Mouse (Mus musculus): ENCODE results near the gene Ctc1. TPM values are rescaled to one million over a fixed set of nuclear protein-coding genes. Genes with fewer than 3 reads are reported as not detected.

Gene Ctc1
- polyA plus RNA-seq, 1 experiment from 2014 or later = 79.1 TPM

DNA sequence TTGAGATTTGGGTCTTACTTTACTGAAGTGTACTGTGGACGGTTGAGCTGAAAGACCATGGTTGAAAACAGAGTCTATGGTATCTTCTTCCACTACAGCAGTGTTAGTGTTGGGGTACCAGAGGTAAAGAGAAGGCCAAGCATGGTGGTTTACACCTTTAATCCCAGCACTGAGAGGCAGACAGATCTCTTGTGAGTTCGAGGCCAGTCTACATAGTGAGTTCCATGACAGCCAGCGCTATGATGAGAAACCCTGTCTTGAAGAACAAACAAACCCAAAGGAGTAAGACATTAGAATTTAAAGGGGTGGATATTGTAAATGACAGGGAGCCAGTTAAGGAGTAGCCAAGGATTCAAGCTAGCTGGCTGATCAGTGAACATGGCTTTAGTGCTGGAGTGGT, 1.0 kb downstream of the Ctc1 start:
- H3K4me3 ChIP-seq (replicated peaks; ENCODE audit: low read length) = peak overlapping the region; percentile 70
- H3K9me3 ChIP-seq (ENCODE audit: control insufficient read depth, low read length) = no peaks in the 10 kb centered on the region
- no peaks in the 10 kb centered on the region for H3K27me3 ChIP-seq (replicated peaks; ENCODE audit: control insufficient read depth, insufficient read depth, low read length)
- H3K9ac ChIP-seq (replicated peaks; ENCODE audit: low read depth, low read length) = peak overlapping the region; percentile 81
- peak overlapping the region; percentile 75 for H3K4me2 ChIP-seq (ENCODE audit: low read length)
- 62% methylated on average over 3 of the region's 3 CpGs for WGBS
- no peak for ATAC-seq
- H3K4me1 ChIP-seq (replicated peaks; ENCODE audit: control insufficient read depth, insufficient read depth, low read length) = peaks cover 16% of the 10 kb centered on the region
- H3K27ac ChIP-seq (ENCODE audit: low read length) = peak overlapping the region; percentile 90
- H3K36me3 ChIP-seq (ENCODE audit: control insufficient read depth, insufficient read depth) = 0 out of 2 replicates have a peak, but pooled peaks cover 2% of the 10 kb centered on the region

DNA sequence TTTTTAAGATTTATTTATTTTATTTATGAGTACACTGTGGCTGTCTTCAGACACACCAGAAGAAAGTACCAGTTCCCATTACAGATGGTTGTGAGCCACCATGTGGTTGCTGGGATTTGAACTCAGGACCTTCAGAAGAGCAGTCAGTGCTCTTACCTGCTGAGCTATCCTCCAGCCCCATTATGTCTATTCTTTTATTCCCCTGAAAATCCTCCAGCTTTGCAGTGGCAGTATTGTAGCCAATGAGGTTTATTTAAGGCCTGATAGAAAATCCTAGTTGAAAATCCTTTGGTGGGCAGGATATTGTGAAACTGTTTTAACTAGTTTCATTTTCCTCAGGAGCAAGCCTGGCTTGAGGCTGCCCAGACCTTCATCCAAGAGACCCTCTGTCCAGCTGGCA, 5.0 kb downstream of the Ctc1 start:
- Histone ChIP-seq H3K36me3 (ENCODE audit: control insufficient read depth, insufficient read depth) (peaks cover 21% of the 10 kb centered on the region), H3K9me3 (ENCODE audit: control insufficient read depth, low read length) (no peaks in the 10 kb centered on the region), H3K4me1 (replicated peaks; ENCODE audit: control insufficient read depth, insufficient read depth, low read length) (peaks cover 10% of the 10 kb centered on the region), H3K9ac (replicated peaks; ENCODE audit: low read depth, low read length) (no peak overlapping the region), H3K4me3 (replicated peaks; ENCODE audit: low read length) (no peak overlapping the region), H3K4me2 (ENCODE audit: low read length) (no peak overlapping the region), H3K27me3 (replicated peaks; ENCODE audit: control insufficient read depth, insufficient read depth, low read length) (no peaks in the 10 kb centered on the region), H3K27ac (ENCODE audit: low read length) (no peak overlapping the region)
- no peak for ATAC-seq

DNA sequence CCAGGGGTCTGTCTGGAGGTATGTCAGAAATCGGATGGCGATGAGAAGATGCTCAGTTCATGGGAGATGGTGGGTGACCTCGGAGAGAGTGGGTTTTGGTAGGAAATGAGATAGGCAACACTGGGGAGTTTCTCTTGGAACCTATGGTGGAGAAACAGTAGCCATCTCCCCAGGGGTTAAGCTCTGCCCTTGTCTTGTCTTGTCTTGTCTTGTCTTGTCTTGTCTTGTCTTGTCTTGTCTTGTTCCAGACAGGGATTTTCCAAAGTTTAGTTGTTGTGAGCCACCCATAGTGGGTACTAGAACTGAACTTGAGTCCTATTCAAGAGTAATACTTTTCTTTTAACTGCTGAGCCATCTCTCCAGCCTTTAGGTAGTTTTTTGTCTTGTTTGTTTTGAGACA, 10.9 kb downstream of the Ctc1 start:
- H3K4me1 ChIP-seq (replicated peaks; ENCODE audit: control insufficient read depth, insufficient read depth, low read length) = no peaks in the 10 kb centered on the region
- no peak for ATAC-seq
- no peak overlapping the region for H3K27ac ChIP-seq (ENCODE audit: low read length)
- H3K36me3 ChIP-seq (ENCODE audit: control insufficient read depth, insufficient read depth) = peaks cover 55% of the 10 kb centered on the region
- H3K4me2 ChIP-seq (ENCODE audit: low read length) = no peak overlapping the region
- no peak overlapping the region for H3K9ac ChIP-seq (replicated peaks; ENCODE audit: low read depth, low read length)
- H3K9me3 ChIP-seq (ENCODE audit: control insufficient read depth, low read length) = no peaks in the 10 kb centered on the region
- WGBS = 95% methylated on average over 3 of the region's 3 CpGs
- H3K4me3 ChIP-seq (replicated peaks; ENCODE audit: low read length) = no peak overlapping the region
- H3K27me3 ChIP-seq (replicated peaks; ENCODE audit: control insufficient read depth, insufficient read depth, low read length) = no peaks in the 10 kb centered on the region

DNA sequence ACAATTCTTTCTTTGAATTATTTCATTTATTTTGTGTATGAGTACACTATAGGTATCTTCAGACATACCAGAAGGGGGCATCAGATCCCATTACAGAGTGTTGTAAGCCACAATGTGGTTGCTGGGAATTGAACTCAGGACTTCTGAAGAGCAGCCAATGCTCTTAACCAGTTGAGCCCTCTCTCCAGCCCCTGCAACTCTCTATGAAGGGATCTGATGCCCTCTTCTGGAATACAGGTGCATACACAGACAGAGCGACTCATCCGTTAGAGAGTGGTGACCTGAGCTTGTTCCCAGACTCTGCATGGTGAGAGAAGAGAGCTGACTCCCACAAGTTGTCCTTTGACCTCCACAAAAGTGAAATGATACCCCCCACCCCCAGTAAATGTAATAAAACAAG, 13.1 kb downstream of the Ctc1 start:
- no peaks in the 10 kb centered on the region for H3K27me3 ChIP-seq (replicated peaks; ENCODE audit: control insufficient read depth, insufficient read depth, low read length)
- no peaks in the 10 kb centered on the region for H3K9me3 ChIP-seq (ENCODE audit: control insufficient read depth, low read length)
- H3K4me1 ChIP-seq (replicated peaks; ENCODE audit: control insufficient read depth, insufficient read depth, low read length) = no peaks in the 10 kb centered on the region
- no peak overlapping the region for H3K4me2 ChIP-seq (ENCODE audit: low read length)
- peaks cover 53% of the 10 kb centered on the region for H3K36me3 ChIP-seq (ENCODE audit: control insufficient read depth, insufficient read depth)
- H3K9ac ChIP-seq (replicated peaks; ENCODE audit: low read depth, low read length) = no peak overlapping the region
- no peak overlapping the region for H3K27ac ChIP-seq (ENCODE audit: low read length)
- WGBS = 56% methylated on average over 2 of the region's 2 CpGs
- ATAC-seq = no peak
- no peak overlapping the region for H3K4me3 ChIP-seq (replicated peaks; ENCODE audit: low read length)

DNA sequence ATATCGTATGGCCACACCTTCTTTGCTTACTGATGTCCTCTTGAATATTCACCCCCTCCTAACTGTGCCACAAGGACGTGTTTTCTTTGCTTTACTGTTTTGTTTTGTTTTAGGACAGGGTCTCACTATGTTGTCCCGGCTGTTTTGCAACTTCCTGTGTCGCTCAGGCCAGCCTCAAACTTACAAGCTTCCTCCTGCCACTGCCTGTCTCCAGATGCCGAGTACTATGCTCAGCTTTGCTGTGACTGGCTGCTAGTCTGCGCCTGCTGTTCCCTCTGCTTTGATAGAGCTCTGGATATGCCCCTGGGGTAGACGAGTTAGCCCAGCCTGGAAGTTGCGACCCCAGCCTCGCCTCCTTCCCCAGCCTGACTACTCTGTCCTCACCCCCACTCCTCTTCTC, 17.8 kb downstream of the Ctc1 start:
- no peak overlapping the region for H3K9ac ChIP-seq (replicated peaks; ENCODE audit: low read depth, low read length)
- WGBS = 89% methylated on average over 9 of the region's 9 CpGs
- H3K36me3 ChIP-seq (ENCODE audit: control insufficient read depth, insufficient read depth) = peaks cover 26% of the 10 kb centered on the region
- H3K27ac ChIP-seq (ENCODE audit: low read length) = no peak overlapping the region
- H3K9me3 ChIP-seq (ENCODE audit: control insufficient read depth, low read length) = no peaks in the 10 kb centered on the region
- H3K4me2 ChIP-seq (ENCODE audit: low read length) = no peak overlapping the region
- peaks cover 20% of the 10 kb centered on the region for H3K4me1 ChIP-seq (replicated peaks; ENCODE audit: control insufficient read depth, insufficient read depth, low read length)
- no peak for ATAC-seq
- H3K27me3 ChIP-seq (replicated peaks; ENCODE audit: control insufficient read depth, insufficient read depth, low read length) = no peaks in the 10 kb centered on the region
- H3K4me3 ChIP-seq (replicated peaks; ENCODE audit: low read length) = no peak overlapping the region

DNA sequence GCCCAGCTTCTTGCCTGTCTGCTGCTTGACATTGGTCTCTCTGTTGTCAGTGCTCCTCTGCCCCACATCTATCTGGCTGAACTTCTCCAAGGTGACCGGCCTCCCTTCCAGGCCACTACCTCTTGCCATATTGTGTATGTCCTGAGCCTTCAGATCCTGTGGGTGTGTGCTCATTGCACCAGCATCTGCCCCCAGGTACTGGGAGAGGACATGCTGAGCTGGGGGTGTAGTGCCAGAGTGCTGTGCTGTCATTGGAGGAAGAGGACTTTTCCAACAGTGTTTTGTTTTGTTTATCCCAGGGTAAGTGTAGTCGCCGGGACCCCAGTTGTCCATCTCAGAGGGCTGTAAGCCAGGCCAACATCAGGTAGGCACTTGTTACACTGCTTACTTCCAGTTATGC, 18.9 kb downstream of the Ctc1 start:
- H3K36me3 ChIP-seq (ENCODE audit: control insufficient read depth, insufficient read depth) = peaks cover 26% of the 10 kb centered on the region
- H3K27ac ChIP-seq (ENCODE audit: low read length) = no peak overlapping the region

DNA sequence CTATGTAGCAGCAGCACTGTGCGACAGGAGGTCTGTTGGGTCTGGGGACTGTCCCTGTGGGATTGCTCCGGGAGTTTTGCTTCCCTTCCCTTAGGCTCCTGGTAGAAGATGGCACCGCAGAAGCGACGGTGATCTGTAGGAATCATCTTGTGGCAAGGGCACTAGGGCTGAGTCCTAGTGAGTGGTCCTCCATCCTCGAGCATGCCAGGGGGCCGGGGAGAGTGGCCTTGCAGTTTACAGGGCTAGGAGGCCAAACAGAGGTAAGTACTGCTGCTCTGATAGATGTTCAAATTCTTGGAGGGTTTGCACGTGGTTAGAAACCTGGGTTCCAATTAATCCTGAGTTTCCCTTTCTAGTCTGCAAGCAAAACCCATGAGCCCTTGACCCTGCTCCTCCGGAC, 19.7 kb downstream of the Ctc1 start:
- H3K36me3 ChIP-seq (ENCODE audit: control insufficient read depth, insufficient read depth) = peaks cover 20% of the 10 kb centered on the region
- no peak for ATAC-seq
- H3K9me3 ChIP-seq (ENCODE audit: control insufficient read depth, low read length) = no peaks in the 10 kb centered on the region
- H3K4me2 ChIP-seq (ENCODE audit: low read length) = peak overlapping the region; percentile 51
- H3K9ac ChIP-seq (replicated peaks; ENCODE audit: low read depth, low read length) = 0 out of 2 replicates have a peak overlapping the region, but pooled peaks have one; percentile 23
- peaks cover 30% of the 10 kb centered on the region for H3K4me1 ChIP-seq (replicated peaks; ENCODE audit: control insufficient read depth, insufficient read depth, low read length)
- 83% methylated on average over 9 of the region's 9 CpGs for WGBS
- no peaks in the 10 kb centered on the region for H3K27me3 ChIP-seq (replicated peaks; ENCODE audit: control insufficient read depth, insufficient read depth, low read length)
- H3K27ac ChIP-seq (ENCODE audit: low read length) = peak overlapping the region; percentile 71
- H3K4me3 ChIP-seq (replicated peaks; ENCODE audit: low read length) = peak overlapping the region; percentile 70

More for the DNA sequence above, 18.9 kb downstream of the Ctc1 start:
- 97% methylated on average over 3 of the region's 3 CpGs for WGBS
- no peaks in the 10 kb centered on the region for H3K27me3 ChIP-seq (replicated peaks; ENCODE audit: control insufficient read depth, insufficient read depth, low read length)
- ATAC-seq = no peak
- H3K9me3 ChIP-seq (ENCODE audit: control insufficient read depth, low read length) = no peaks in the 10 kb centered on the region
- peaks cover 30% of the 10 kb centered on the region for H3K4me1 ChIP-seq (replicated peaks; ENCODE audit: control insufficient read depth, insufficient read depth, low read length)
- no peak overlapping the region for H3K4me3 ChIP-seq (replicated peaks; ENCODE audit: low read length)
- no peak overlapping the region for H3K9ac ChIP-seq (replicated peaks; ENCODE audit: low read depth, low read length)
- no peak overlapping the region for H3K4me2 ChIP-seq (ENCODE audit: low read length)

DNA sequence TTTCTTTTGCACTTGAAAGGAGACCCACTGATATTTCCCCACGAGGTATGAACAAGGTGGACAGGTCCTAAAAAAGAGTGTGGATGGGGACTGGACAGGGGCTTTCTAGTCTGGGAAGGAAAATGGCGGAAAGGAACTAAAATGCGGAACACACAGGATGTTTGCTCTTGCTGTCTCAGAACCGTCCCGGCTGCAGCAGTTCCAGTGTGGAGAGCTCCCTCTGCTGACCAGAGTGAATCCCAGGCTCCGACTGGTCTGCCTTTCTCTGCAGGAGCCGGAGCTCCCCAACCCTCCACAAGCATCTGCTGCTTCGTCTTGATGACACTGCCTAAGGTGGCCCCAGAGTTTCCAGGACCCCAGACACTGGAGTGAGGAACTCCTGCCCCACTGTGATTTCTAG, 20.1 kb downstream of the Ctc1 start:
- WGBS = 3% methylated on average over 8 of the region's 8 CpGs
- H3K4me3 ChIP-seq (replicated peaks; ENCODE audit: low read length) = peak overlapping the region; percentile 70
- H3K4me1 ChIP-seq (replicated peaks; ENCODE audit: control insufficient read depth, insufficient read depth, low read length) = peaks cover 30% of the 10 kb centered on the region
- H3K4me2 ChIP-seq (ENCODE audit: low read length) = peak overlapping the region; percentile 51
- peak overlapping the region; percentile 23; the same call in 1 of the 2 replicates for H3K9ac ChIP-seq (replicated peaks; ENCODE audit: low read depth, low read length)
- ATAC-seq = peak; percentile 18; the same call in 1 of the 2 replicates
- H3K36me3 ChIP-seq (ENCODE audit: control insufficient read depth, insufficient read depth) = peaks cover 15% of the 10 kb centered on the region
- no peaks in the 10 kb centered on the region for H3K9me3 ChIP-seq (ENCODE audit: control insufficient read depth, low read length)
- H3K27me3 ChIP-seq (replicated peaks; ENCODE audit: control insufficient read depth, insufficient read depth, low read length) = no peaks in the 10 kb centered on the region
- peak overlapping the region; percentile 71 for H3K27ac ChIP-seq (ENCODE audit: low read length)

DNA sequence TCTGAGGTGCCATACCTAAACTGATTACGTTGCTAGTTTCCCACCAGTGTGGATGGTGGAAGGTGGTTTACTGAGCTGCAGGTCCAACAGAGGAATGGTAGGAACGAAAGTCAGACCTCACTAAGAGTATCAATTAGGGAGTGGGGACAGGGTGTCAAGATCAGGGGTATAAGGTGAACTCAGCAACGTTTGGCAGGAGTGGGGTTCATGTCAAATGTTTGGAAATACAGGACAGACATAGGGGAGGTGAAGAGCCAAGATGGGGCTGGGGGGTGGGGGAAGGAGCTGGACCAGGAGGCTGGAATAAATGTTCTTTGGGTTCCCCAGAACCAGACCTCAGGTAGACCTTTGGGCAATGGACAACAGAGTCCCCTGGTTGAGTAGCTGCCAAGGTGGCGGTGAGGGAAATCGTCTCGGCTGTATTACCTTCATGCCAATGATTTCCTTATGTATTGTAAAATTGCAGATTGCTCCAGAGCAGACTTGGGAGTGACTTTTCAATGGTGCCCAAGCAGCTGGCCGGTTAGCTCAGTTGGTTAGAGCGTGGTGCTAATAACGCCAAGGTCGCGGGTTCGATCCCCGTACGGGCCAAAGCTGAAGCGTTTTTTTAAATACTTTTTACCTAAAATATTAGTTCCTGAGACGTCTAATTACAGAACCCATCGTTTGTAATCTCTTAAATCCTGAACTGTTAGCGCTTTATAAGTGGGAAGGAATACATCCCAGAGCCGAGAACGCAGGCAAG, 20.9 kb downstream of the Ctc1 start:
- 9% methylated on average over 20 of the region's 20 CpGs for WGBS

More for the DNA sequence above, 20.9 kb downstream of the Ctc1 start:
- Histone ChIP-seq H3K9me3 (ENCODE audit: control insufficient read depth, low read length) (no peaks in the 10 kb centered on the region), H3K4me1 (replicated peaks; ENCODE audit: control insufficient read depth, insufficient read depth, low read length) (peaks cover 30% of the 10 kb centered on the region), H3K36me3 (ENCODE audit: control insufficient read depth, insufficient read depth) (peaks cover 9% of the 10 kb centered on the region), H3K4me2 (ENCODE audit: low read length) (peak overlapping the region; percentile 51), H3K9ac (replicated peaks; ENCODE audit: low read depth, low read length) (peak overlapping the region; percentile 58), H3K27me3 (replicated peaks; ENCODE audit: control insufficient read depth, insufficient read depth, low read length) (no peaks in the 10 kb centered on the region), H3K4me3 (replicated peaks; ENCODE audit: low read length) (peak overlapping the region; percentile 70), H3K27ac (ENCODE audit: low read length) (peak overlapping the region; percentile 87)
- ATAC-seq = no peak

Measured in forebrain, embryonic 16.5 days (tissue).